Mouse (Mus musculus) heart, postnatal 0 days (tissue): ENCODE measurements around the gene Ntrk3.

Source experiments
- CTCF ChIP-seq: IDR thresholded peaks from 2 replicates; pipeline ENCODE4 v1.5.1; 2016; ENCODE audit warnings: antibody characterized with exemption, control low read depth, low read depth
- EP300 ChIP-seq: IDR thresholded peaks from 2 replicates; pipeline ENCODE4 v1.6.1; 2016; ENCODE audit warnings: antibody characterized with exemption, low read depth

- TF ChIP-seq CTCF (no peak), EP300 (no peak)
Observed at GRCm38 (mm10) chr7:78527564-78527963, 210.2 kb downstream of the Ntrk3 start.
